Mouse (Mus musculus): ENCODE data around the gene Mroh2a. TPM values are rescaled to one million over a fixed set of nuclear protein-coding genes. Genes with fewer than 3 reads are reported as not detected.

The Mroh2a gene
- polyA plus RNA-seq, 1 experiment from 2014 or later: 0.60 TPM

GRCm38 (mm10) chr1:88274371-88275077, 47.7 kb downstream of the Mroh2a start:
- H3K4me2 ChIP-seq (ENCODE audit: low read depth, low read length): no peak overlapping the region
- ATAC-seq (replicated peaks; ENCODE audit: extremely low read depth, insufficient read depth, low FRiP score): no peak
- no peak overlapping the region for H3K9ac ChIP-seq (ENCODE audit: low read length)
- WGBS: 71% methylated on average over 11 of the region's 11 CpGs
- no peaks in the 10 kb centered on the region for H3K9me3 ChIP-seq (replicated peaks; ENCODE audit: control insufficient read depth, low read length)
- H3K27ac ChIP-seq (ENCODE audit: low read length): no peak overlapping the region
- H3K36me3 ChIP-seq (ENCODE audit: control insufficient read depth, insufficient read depth): peaks cover 39% of the 10 kb centered on the region
- no peaks in the 10 kb centered on the region for H3K27me3 ChIP-seq (ENCODE audit: control insufficient read depth, insufficient read depth, low read length)
- no peak overlapping the region for H3K4me3 ChIP-seq (ENCODE audit: low read length)
- H3K4me1 ChIP-seq (ENCODE audit: control insufficient read depth, insufficient read depth, low read length): peaks cover 17% of the 10 kb centered on the region

DNA sequence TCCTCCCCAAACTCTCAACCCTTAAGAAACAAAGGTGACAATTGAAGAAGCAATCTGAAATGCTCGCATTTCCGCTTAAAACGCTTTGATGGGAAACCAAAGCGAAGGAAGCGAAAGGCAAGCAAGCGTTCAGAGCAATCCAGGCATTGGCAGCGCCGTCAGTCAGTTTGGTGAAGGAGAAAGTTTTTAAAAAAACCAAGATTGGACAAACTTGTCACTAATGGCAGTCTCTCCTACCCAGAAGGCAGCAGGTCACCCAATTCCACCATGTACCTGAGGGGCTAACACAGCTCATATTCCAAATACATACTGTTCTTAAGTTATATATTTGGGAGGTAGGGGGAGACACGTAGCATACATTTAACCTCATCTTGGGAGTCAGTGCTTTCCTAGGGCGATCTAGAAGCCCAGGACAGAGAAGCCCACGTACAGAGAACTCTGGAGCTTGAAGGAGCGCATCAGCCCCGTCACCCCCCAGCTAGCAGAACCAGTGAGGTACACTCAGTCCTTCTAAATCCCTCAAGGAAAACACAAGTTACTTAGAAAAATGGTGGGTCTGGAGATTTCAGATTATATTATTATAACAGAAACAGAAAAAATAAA, 48.4 kb downstream of the Mroh2a start:
- peaks cover 33% of the 10 kb centered on the region for H3K36me3 ChIP-seq (ENCODE audit: control insufficient read depth, insufficient read depth)
- 68% methylated on average over 13 of the region's 13 CpGs for WGBS
- H3K9me3 ChIP-seq (replicated peaks; ENCODE audit: control insufficient read depth, low read length): no peaks in the 10 kb centered on the region
- no peak overlapping the region for H3K4me2 ChIP-seq (ENCODE audit: low read depth, low read length)
- H3K9ac ChIP-seq (ENCODE audit: low read length): no peak overlapping the region
- peaks cover 17% of the 10 kb centered on the region for H3K4me1 ChIP-seq (ENCODE audit: control insufficient read depth, insufficient read depth, low read length)
- no peak for ATAC-seq (replicated peaks; ENCODE audit: extremely low read depth, insufficient read depth, low FRiP score)
- no peak overlapping the region for H3K4me3 ChIP-seq (ENCODE audit: low read length)
- no peaks in the 10 kb centered on the region for H3K27me3 ChIP-seq (ENCODE audit: control insufficient read depth, insufficient read depth, low read length)
- H3K27ac ChIP-seq (ENCODE audit: low read length): no peak overlapping the region

DNA sequence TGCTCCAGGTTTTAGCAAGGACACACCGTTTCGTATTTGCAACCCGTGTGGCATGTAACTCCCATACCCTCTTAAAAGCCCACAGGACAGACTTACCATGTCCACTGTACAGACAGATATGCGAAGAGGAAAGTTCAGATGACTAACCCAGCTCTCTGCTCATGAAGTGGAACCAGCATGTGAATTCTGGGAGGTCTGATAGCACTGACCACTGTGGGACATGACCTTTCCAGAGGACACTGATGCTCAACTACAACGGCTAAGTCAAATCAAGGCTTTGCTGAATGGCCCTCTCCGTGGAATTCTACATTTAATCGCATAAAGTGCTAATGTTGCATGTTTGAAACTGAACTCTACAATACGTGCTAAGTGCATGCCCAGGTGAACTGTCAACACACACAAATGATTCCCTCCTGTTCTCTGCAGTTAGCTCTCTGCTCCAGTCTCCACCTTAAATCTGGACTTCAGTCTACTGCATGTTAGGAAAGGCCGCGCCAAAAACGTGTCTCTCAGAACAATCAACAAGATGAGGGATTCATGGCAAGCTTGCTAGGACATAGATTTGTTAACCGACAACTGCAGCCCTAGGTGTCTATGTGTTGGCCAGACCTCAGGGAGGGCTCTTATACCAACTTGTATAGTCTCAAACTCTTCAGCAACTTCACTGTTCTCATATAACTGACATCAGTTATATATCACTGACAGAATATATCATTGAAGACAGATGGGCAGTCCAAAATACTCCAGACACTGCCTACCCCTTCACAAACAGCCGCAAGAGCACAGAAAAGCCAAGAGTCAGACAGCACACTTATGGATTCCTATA, 49.1 kb downstream of the Mroh2a start:
- Histone ChIP-seq H3K9me3 (replicated peaks; ENCODE audit: control insufficient read depth, low read length) (no peaks in the 10 kb centered on the region), H3K27me3 (ENCODE audit: control insufficient read depth, insufficient read depth, low read length) (no peaks in the 10 kb centered on the region), H3K4me1 (ENCODE audit: control insufficient read depth, insufficient read depth, low read length) (peaks cover 17% of the 10 kb centered on the region), H3K4me2 (ENCODE audit: low read depth, low read length) (peak overlapping the region; percentile 71), H3K27ac (ENCODE audit: low read length) (peak overlapping the region; percentile 90), H3K36me3 (ENCODE audit: control insufficient read depth, insufficient read depth) (peaks cover 33% of the 10 kb centered on the region), H3K9ac (ENCODE audit: low read length) (peak overlapping the region; percentile 86), H3K4me3 (ENCODE audit: low read length) (peak overlapping the region; percentile 64)
- no peak for ATAC-seq (replicated peaks; ENCODE audit: extremely low read depth, insufficient read depth, low FRiP score)
- 60% methylated on average over 13 of the region's 13 CpGs for whole genome bisulfite sequencing

DNA sequence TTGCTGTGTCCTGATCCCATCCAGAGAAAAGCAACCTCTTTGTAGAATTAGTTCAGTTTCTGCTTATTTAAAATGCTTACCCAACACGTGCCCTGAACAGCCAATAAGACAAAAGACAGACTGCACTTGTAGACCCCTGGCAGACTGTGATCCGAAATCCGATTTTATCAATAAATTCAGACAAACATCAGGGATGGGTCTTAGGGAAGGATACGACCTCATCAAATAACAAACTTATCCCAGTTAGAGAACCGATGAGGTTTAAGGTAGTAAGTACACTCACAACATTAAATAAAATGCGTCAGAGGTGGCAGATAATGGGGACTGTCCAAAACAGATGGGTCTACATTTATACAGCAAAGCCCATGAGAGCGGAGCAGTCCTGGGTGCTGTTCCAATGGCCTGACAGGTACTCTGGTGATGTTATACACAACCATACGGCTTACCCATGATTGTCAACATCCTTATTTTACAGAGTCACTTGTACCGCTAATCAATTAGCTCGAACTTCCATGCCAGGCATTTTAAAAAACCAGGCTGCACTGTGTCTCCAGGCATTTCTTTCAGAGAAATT, 49.8 kb downstream of the Mroh2a start:
- peak overlapping the region; percentile 90 for H3K27ac ChIP-seq (ENCODE audit: low read length)
- peak; percentile 14 for ATAC-seq (replicated peaks; ENCODE audit: extremely low read depth, insufficient read depth, low FRiP score)
- peaks cover 17% of the 10 kb centered on the region for H3K4me1 ChIP-seq (ENCODE audit: control insufficient read depth, insufficient read depth, low read length)
- no peaks in the 10 kb centered on the region for H3K9me3 ChIP-seq (replicated peaks; ENCODE audit: control insufficient read depth, low read length)
- H3K27me3 ChIP-seq (ENCODE audit: control insufficient read depth, insufficient read depth, low read length): no peaks in the 10 kb centered on the region
- peak overlapping the region; percentile 64 for H3K4me3 ChIP-seq (ENCODE audit: low read length)
- peak overlapping the region; percentile 86 for H3K9ac ChIP-seq (ENCODE audit: low read length)
- H3K4me2 ChIP-seq (ENCODE audit: low read depth, low read length): peak overlapping the region; percentile 71
- 21% methylated on average over 10 of the region's 10 CpGs for WGBS
- H3K36me3 ChIP-seq (ENCODE audit: control insufficient read depth, insufficient read depth): peaks cover 29% of the 10 kb centered on the region

- WGBS: under 1% methylated on average over 50 of the region's 50 CpGs
- peak within 1 kb of the TSS; percentile 86 for H3K9ac ChIP-seq (ENCODE audit: low read length)
- H3K4me2 ChIP-seq (ENCODE audit: low read depth, low read length): peak within 1 kb of the TSS; percentile 71
- H3K36me3 ChIP-seq (ENCODE audit: control insufficient read depth, insufficient read depth): peaks cover 24% of the 10 kb centered on the region
- H3K27me3 ChIP-seq (ENCODE audit: control insufficient read depth, insufficient read depth, low read length): no peaks in the 10 kb centered on the region
- peak; percentile 97 for ATAC-seq (replicated peaks; ENCODE audit: extremely low read depth, insufficient read depth, low FRiP score)
- H3K9me3 ChIP-seq (replicated peaks; ENCODE audit: control insufficient read depth, low read length): peaks cover 3% of the 10 kb centered on the region; the same call in 1 of the 2 replicates
- H3K27ac ChIP-seq (ENCODE audit: low read length): peak within 1 kb of the TSS; percentile 90
- H3K4me1 ChIP-seq (ENCODE audit: control insufficient read depth, insufficient read depth, low read length): peaks cover 17% of the 10 kb centered on the region
- H3K4me3 ChIP-seq (ENCODE audit: low read length): peak within 1 kb of the TSS; percentile 64
Observed at GRCm38 (mm10) chr1:88277098-88277817, 50.5 kb downstream of the Mroh2a start, which contains the start of the genes Hjurp and Trpm8. Gene Hjurp (minus strand): TSS chr1:88277633. Gene Trpm8 (plus strand): TSS chr1:88277661.

DNA sequence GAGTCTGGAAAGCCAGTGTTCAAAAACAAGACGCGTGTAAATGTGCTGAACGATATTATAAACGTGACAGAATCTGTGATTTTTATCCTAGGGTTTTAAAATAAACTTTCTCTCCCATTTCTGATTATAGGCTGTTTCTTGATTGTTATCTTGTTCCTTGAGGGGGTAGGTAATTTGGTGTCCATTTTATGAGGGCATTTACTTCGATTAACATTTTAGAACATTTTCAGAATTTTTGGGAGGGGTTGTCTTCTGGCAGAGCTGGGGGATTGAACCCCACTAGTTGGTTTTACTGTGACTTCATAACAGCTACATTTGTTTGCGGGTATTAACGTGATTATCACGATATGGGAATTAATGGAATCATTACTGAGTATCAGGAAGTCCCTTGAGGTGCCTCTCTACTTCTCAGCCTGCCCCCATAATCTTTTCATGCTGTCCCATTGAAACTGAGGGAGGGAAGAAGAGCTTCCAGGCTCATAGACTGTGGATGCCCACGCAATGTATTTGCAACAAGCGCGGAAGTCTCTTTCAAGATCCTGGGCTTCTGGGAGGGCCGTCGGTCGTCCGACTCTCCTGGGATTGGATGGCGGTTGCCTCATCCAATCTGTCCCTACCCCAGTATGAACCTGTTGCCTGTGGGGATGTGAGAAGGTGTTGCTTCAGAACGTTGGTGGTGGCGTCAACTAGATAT, 51.2 kb downstream of the Mroh2a start:
- Histone ChIP-seq H3K4me3 (ENCODE audit: low read length) (peak overlapping the region; percentile 64), H3K36me3 (ENCODE audit: control insufficient read depth, insufficient read depth) (peaks cover 18% of the 10 kb centered on the region), H3K27me3 (ENCODE audit: control insufficient read depth, insufficient read depth, low read length) (no peaks in the 10 kb centered on the region), H3K4me1 (ENCODE audit: control insufficient read depth, insufficient read depth, low read length) (peaks cover 17% of the 10 kb centered on the region), H3K9me3 (replicated peaks; ENCODE audit: control insufficient read depth, low read length) (peaks cover 6% of the 10 kb centered on the region; the same call in 1 of the 2 replicates), H3K27ac (ENCODE audit: low read length) (peak overlapping the region; percentile 90), H3K4me2 (ENCODE audit: low read depth, low read length) (peak overlapping the region; percentile 71), H3K9ac (ENCODE audit: low read length) (peak overlapping the region; percentile 86)
- 64% methylated on average over 18 of the region's 18 CpGs for WGBS
- no peak for ATAC-seq (replicated peaks; ENCODE audit: extremely low read depth, insufficient read depth, low FRiP score)

- Histone ChIP-seq H3K9ac (ENCODE audit: low read length) (no peak overlapping the region), H3K4me2 (ENCODE audit: low read depth, low read length) (no peak overlapping the region), H3K27me3 (ENCODE audit: control insufficient read depth, insufficient read depth, low read length) (no peaks in the 10 kb centered on the region), H3K4me1 (ENCODE audit: control insufficient read depth, insufficient read depth, low read length) (peaks cover 17% of the 10 kb centered on the region), H3K36me3 (ENCODE audit: control insufficient read depth, insufficient read depth) (peaks cover 6% of the 10 kb centered on the region), H3K9me3 (replicated peaks; ENCODE audit: control insufficient read depth, low read length) (peaks cover 17% of the 10 kb centered on the region), H3K4me3 (ENCODE audit: low read length) (no peak overlapping the region), H3K27ac (ENCODE audit: low read length) (no peak overlapping the region)
- ATAC-seq (replicated peaks; ENCODE audit: extremely low read depth, insufficient read depth, low FRiP score): no peak
- 50% methylated on average over 9 of the region's 9 CpGs for WGBS
Observed at GRCm38 (mm10) chr1:88279111-88280005, 52.6 kb downstream of the Mroh2a start.

Data from heart, embryonic 16.5 days (tissue).